In the genomic region with DNA sequence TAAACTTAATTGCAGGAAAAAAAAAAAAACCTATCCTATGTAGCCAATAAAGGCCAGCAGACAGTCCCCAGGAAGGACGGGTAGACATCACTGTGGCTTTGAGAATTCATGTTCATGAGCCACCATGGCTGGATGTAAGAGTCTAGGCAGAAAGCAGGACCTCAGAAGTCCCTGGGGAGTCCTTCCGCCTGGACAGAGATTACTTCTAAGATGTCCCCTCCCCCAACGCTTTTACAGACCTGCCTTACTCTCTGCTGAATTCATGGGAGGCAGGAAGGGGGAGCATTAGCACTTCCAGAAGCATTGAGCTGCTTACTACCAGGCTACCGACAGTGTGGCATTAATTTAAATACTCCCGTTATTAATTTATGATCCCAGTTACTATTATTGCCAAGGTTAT, we compare ENCODE assay signal across 15 mouse cellular contexts. TPM values are rescaled to one million over a fixed set of nuclear protein-coding genes. Genes with fewer than 3 reads are reported as not detected.
"Had no signal": no experiment of that assay in that cellular context is flagged by ENCODE, and none has a peak within 500 bp of the region (broad histone marks: within the 10 kb centered on the region; RNA-seq: fewer than 3 reads in every experiment).

No protein-coding gene starts in this region.

- H3K4me2 ChIP-seq: liver, embryonic 13.5 days; midbrain, embryonic 12.5 days had no signal

- DNase-seq: kidney, adult 2 months; kidney, postnatal 14 days; left cerebral cortex, postnatal 4 days; liver, embryonic 13.5 days; lung, adult 2 months; lung, postnatal 14 days; thymus, adult 2 months; thymus, postnatal 14 days; thymus, postnatal 4 days had no signal

- H3K4me3 ChIP-seq: liver, embryonic 13.5 days; midbrain, embryonic 12.5 days; myocyte had no signal

- H3K36me3 ChIP-seq: liver, embryonic 13.5 days; midbrain, embryonic 12.5 days had no signal

- H3K9me3 ChIP-seq: liver, embryonic 13.5 days; midbrain, embryonic 12.5 days had no signal

- ATAC-seq: intestine, postnatal 0 days; midbrain, embryonic 16.5 days had no signal

- H3K9ac ChIP-seq: liver, embryonic 13.5 days; midbrain, embryonic 12.5 days had no signal

- H3K27ac ChIP-seq: liver, embryonic 13.5 days; midbrain, embryonic 12.5 days; stomach, postnatal 0 days had no signal

RNA-seq across cellular contexts. Expression of a gene that starts 1.7 kb away (rescaled TPM):
- total RNA-seq: megakaryocyte progenitor cell, adult 5-6 weeks had no signal
